Mouse (Mus musculus) heart, embryonic 16.5 days (tissue): Measurements from ENCODE around the gene Uty. TPM values are rescaled to one million over a fixed set of nuclear protein-coding genes. Genes with fewer than 3 reads are reported as not detected.

Experiments
- ATAC-seq: fragments of 200-750 bp; cut with Nextera tagmentation; replicated peaks from 2 replicates; pipeline ENCODE4 v1.8.0; 2017; ENCODE audit warnings: moderate number of reproducible peaks; ENCODE audit not compliant: insufficient read depth, low FRiP score; ENCODE audit errors: extremely low read depth
- H3K27ac ChIP-seq: fragments of 300-500 bp; sonication (generic); 2 replicates; pipeline ENCODE4 v1.5.1; 2014; ENCODE audit warnings: mild to moderate bottlenecking, low read length, control low read depth, moderate library complexity
- H3K27me3 ChIP-seq: fragments of 300-500 bp; sonication (generic); 2 replicates; pipeline ENCODE4 v1.6.1; 2014; ENCODE audit warnings: low read length, mixed read lengths; ENCODE audit not compliant: control insufficient read depth, insufficient read depth
- H3K36me3 ChIP-seq: fragments of 300-500 bp; sonication (generic); 2 replicates; pipeline ENCODE4 v1.6.1; 2014; ENCODE audit not compliant: control insufficient read depth, insufficient read depth
- H3K4me1 ChIP-seq: fragments of 300-500 bp; sonication (generic); 2 replicates; pipeline ENCODE4 v1.6.1; 2014; ENCODE audit warnings: low read length, mixed read lengths; ENCODE audit not compliant: control insufficient read depth, insufficient read depth
- H3K4me2 ChIP-seq: fragments of 300-500 bp; sonication (generic); 2 replicates; pipeline ENCODE4 v1.6.1; 2014; ENCODE audit warnings: low read depth, mild to moderate bottlenecking, control low read depth, low read length
- H3K4me3 ChIP-seq: fragments of 300-500 bp; sonication (generic); 2 replicates; pipeline ENCODE4 v1.5.1; 2014; ENCODE audit warnings: mild to moderate bottlenecking, control low read depth, low read length
- H3K9ac ChIP-seq: fragments of 300-500 bp; sonication (generic); 2 replicates; pipeline ENCODE4 v1.6.1; 2014; ENCODE audit warnings: low read length, control low read depth
- H3K9me3 ChIP-seq: fragments of 300-500 bp; sonication (generic); replicated peaks from 2 replicates; pipeline ENCODE4 v1.6.1; 2016; ENCODE audit warnings: low read length; ENCODE audit not compliant: control insufficient read depth
- WGBS: fragments of 180-500 bp; shearing (Covaris S2); extraction: QIAGEN DNeasy Blood & Tissue Kit; methylation state at CpG from one replicate; pipeline ENCODE4 v1.1.7; 2014; 5-methylcytosine and 5-hydroxymethylcytosine counted together
- polyA plus RNA-seq: library from polyadenylated mRNA; unstranded; fragments of >200 nt; fragmentation: Nextera tagmentation; extraction: Ambion mirVana; gene quantifications from 2 replicates; pipeline ENCODE4 v1.2.1, GENCODE M21; 2015

Gene Uty
- 5.4 and 8.1 TPM in 2 replicates for polyA plus RNA-seq

- ATAC-seq = peak; percentile 72
- 0% methylated on average over 20 of the region's 21 CpGs for WGBS
- Histone ChIP-seq H3K36me3 (no peaks in the 10 kb centered on the region), H3K9ac (peak within 1 kb of the TSS; percentile 58), H3K9me3 (no peaks in the 10 kb centered on the region), H3K27ac (peak within 1 kb of the TSS; percentile 69), H3K4me2 (peak within 1 kb of the TSS; percentile 50; the same call in 1 of the 2 replicates), H3K4me3 (peak within 1 kb of the TSS; percentile 55), H3K27me3 (no peaks in the 10 kb centered on the region), H3K4me1 (no peaks in the 10 kb centered on the region)
Measured at GRCm38 (mm10) chrY:1245426-1245863, at the start of gene Uty. Uty (minus strand) TSS chrY:1245759.

GRCm38 (mm10) chrY:1293708-1294107 lies 48.1 kb upstream of the Uty start:
- Histone ChIP-seq H3K9ac (no peak overlapping the region), H3K4me2 (no peak overlapping the region), H3K4me1 (no peaks in the 10 kb centered on the region), H3K27me3 (no peaks in the 10 kb centered on the region), H3K9me3 (no peaks in the 10 kb centered on the region), H3K4me3 (no peak overlapping the region), H3K27ac (no peak overlapping the region), H3K36me3 (no peaks in the 10 kb centered on the region)
- ATAC-seq = no peak

GRCm38 (mm10) chrY:1286171-1286795 lies 40.7 kb upstream of the Uty start, which contains the start of gene Ddx3y:
Ddx3y (minus strand) TSS chrY:1286629.
- H3K4me2 ChIP-seq = peak within 1 kb of the TSS; percentile 30; the same call in 1 of the 2 replicates
- no peaks in the 10 kb centered on the region for H3K36me3 ChIP-seq
- ATAC-seq = peak; percentile 72
- peak within 1 kb of the TSS; percentile 56 for H3K4me3 ChIP-seq
- H3K4me1 ChIP-seq = no peaks in the 10 kb centered on the region
- H3K9ac ChIP-seq = peak within 1 kb of the TSS; percentile 66
- H3K9me3 ChIP-seq = no peaks in the 10 kb centered on the region
- H3K27me3 ChIP-seq = no peaks in the 10 kb centered on the region
- H3K27ac ChIP-seq = peak within 1 kb of the TSS; percentile 74
- WGBS = 4% methylated on average over 31 of the region's 31 CpGs

- Histone ChIP-seq H3K27me3 (no peaks in the 10 kb centered on the region), H3K9me3 (no peaks in the 10 kb centered on the region), H3K4me3 (peak overlapping the region; percentile 56), H3K27ac (peak overlapping the region; percentile 74; the same call in 1 of the 2 replicates), H3K4me1 (no peaks in the 10 kb centered on the region), H3K4me2 (peak overlapping the region; percentile 30; the same call in 1 of the 2 replicates), H3K36me3 (no peaks in the 10 kb centered on the region), H3K9ac (peak overlapping the region; percentile 66)
- 2% methylated on average over 11 of the region's 12 CpGs for WGBS
- ATAC-seq = no peak
Measured at GRCm38 (mm10) chrY:1285735-1286134, 40.2 kb upstream of the Uty start.

DNA sequence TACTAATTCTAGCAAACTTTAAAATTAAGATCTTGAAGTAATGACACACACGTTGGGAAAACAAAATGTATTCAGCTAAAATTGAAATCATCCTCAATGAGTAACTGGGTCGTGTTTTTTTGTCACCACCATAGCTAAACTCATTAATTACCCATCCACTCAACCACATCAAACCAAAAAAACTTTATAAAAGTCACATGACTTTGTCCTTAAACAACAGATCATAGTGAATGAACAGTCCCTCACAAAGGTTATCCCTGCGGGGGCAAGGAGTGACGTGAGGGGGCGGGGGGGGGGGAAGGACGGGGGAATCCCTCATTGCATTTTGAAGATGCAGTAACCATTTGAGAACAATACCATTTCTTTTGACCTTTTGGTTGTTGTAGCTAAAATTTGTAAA lies 558 bp upstream of the Uty start:
- H3K27me3 ChIP-seq = no peaks in the 10 kb centered on the region
- H3K4me1 ChIP-seq = no peaks in the 10 kb centered on the region
- H3K4me2 ChIP-seq = no peak overlapping the region; the same call in 1 of the 2 replicates
- H3K36me3 ChIP-seq = no peaks in the 10 kb centered on the region
- no peak for ATAC-seq
- H3K27ac ChIP-seq = no peak overlapping the region
- no peaks in the 10 kb centered on the region for H3K9me3 ChIP-seq
- no peak overlapping the region for H3K4me3 ChIP-seq
- no peak overlapping the region for H3K9ac ChIP-seq
- 40% methylated on average over 2 of the region's 6 CpGs for WGBS

DNA sequence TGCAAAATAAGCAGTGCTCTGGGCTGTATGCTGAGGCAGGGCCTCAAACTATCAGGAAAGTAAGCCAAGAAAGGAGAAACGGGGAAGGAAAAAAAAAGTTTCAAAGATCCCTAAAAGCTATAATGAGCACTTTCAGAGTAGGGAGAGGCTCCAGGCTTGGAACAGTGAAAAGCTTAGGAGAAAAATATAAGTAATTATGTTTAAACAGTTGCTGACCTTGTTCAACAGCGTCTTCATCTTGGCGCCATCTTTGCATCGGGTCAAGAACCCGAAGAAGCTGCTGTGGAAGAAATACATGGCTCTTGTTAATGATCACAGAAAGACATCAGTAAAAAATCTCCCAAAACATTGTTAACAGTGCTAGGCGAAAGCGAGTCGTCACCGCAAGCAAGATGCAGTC lies 619 bp downstream of the Uty start:
- Histone ChIP-seq H3K27ac (peak overlapping the region; percentile 69), H3K36me3 (no peaks in the 10 kb centered on the region), H3K4me3 (peak overlapping the region; percentile 55), H3K27me3 (no peaks in the 10 kb centered on the region), H3K9ac (peak overlapping the region; percentile 58), H3K4me1 (no peaks in the 10 kb centered on the region), H3K9me3 (no peaks in the 10 kb centered on the region), H3K4me2 (peak overlapping the region; percentile 50; the same call in 1 of the 2 replicates)
- no peak for ATAC-seq
- WGBS = 1% methylated on average over 9 of the region's 9 CpGs

DNA sequence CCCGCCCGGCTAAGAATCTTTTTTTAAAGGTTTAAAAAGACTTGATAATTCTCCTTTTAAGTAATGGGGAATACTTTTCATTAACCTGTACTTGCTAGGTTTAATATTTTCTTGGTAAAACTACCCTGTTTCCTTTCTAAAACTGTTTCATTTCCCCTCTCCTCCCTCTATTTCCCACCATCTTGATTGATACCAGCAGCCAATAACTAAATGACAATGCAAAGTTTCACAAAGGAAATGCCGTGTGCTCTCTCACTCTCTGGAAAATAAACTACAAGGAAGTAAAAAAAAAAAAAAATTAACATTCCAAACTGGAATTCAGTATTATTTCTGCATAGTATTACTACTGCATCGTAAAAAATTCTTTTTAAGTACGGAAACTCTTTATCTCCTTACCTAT lies 1.1 kb downstream of the Uty start:
- WGBS = 54% methylated on average over 5 of the region's 5 CpGs
- H3K4me1 ChIP-seq = no peaks in the 10 kb centered on the region
- no peaks in the 10 kb centered on the region for H3K36me3 ChIP-seq
- H3K4me3 ChIP-seq = peak overlapping the region; percentile 55
- H3K4me2 ChIP-seq = peak overlapping the region; percentile 50; the same call in 1 of the 2 replicates
- H3K9ac ChIP-seq = no peak overlapping the region
- no peaks in the 10 kb centered on the region for H3K9me3 ChIP-seq
- H3K27ac ChIP-seq = no peak overlapping the region
- H3K27me3 ChIP-seq = no peaks in the 10 kb centered on the region
- no peak for ATAC-seq

GRCm38 (mm10) chrY:1220001-1220400 lies 25.6 kb downstream of the Uty start:
- H3K9me3 ChIP-seq = no peaks in the 10 kb centered on the region
- no peak overlapping the region for H3K9ac ChIP-seq
- H3K27ac ChIP-seq = no peak overlapping the region
- H3K36me3 ChIP-seq = no peaks in the 10 kb centered on the region
- no peak overlapping the region for H3K4me2 ChIP-seq
- no peak overlapping the region for H3K4me3 ChIP-seq
- no peaks in the 10 kb centered on the region for H3K4me1 ChIP-seq
- WGBS = 93% methylated on average over 7 of the region's 7 CpGs
- H3K27me3 ChIP-seq = no peaks in the 10 kb centered on the region
- no peak for ATAC-seq

GRCm38 (mm10) chrY:1178476-1178875 lies 67.1 kb downstream of the Uty start:
- no peaks in the 10 kb centered on the region for H3K4me1 ChIP-seq
- H3K27me3 ChIP-seq = no peaks in the 10 kb centered on the region
- H3K36me3 ChIP-seq = no peaks in the 10 kb centered on the region
- no peak overlapping the region for H3K4me2 ChIP-seq
- H3K4me3 ChIP-seq = no peak overlapping the region
- WGBS = 80% methylated on average over 1 of the region's 1 CpGs
- ATAC-seq = no peak
- H3K27ac ChIP-seq = no peak overlapping the region
- H3K9ac ChIP-seq = no peak overlapping the region
- H3K9me3 ChIP-seq = no peaks in the 10 kb centered on the region
